Mouse (Mus musculus) splenic B cell, adult 2 months (primary cell): ENCODE results near the gene Ptov1.
"Not testable (repeated sequence)": the region's sequence is repeated elsewhere in the genome, so short reads cannot be mapped to it uniquely, and the experiment has no call there.

Source experiments
- DNase-seq: peaks from one replicate; pipeline ENCODE4 v3.0.0-alpha.2; 2011; ENCODE audit warnings: low read depth, low spot score
- H3K27me3 ChIP-seq: 2 replicates; pipeline ENCODE4 v1.6.1; 2012; ENCODE audit warnings: mild to moderate bottlenecking, low read length, moderate library complexity, mixed read lengths; ENCODE audit not compliant: control insufficient read depth, poor library complexity, insufficient read depth, severe bottlenecking
- H3K36me3 ChIP-seq: 2 replicates; pipeline ENCODE4 v1.6.1; 2012; ENCODE audit warnings: mild to moderate bottlenecking, low read length, moderate library complexity, mixed read lengths; ENCODE audit not compliant: control insufficient read depth, poor library complexity, insufficient read depth, severe bottlenecking

The Ptov1 gene

DNA sequence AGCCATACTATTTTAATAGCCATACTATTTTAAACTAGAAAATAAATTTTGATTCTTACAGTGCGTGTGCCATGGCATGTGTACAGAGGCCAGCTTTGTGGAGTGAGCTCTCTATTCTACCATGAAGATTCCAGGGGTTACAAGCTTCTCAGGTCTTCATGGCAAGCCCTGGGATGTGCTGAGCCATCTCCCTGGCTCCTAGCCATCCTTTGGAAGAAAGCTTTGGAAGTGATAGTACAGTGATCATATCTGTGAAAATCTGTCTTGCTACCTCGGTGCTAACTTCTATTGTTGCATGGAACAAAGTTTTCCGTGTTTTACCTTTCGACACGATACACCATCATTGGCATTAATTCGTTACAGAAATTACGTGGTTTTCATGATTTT is 25.6 kb upstream of the Ptov1 start:
- Histone ChIP-seq H3K36me3 (no peaks in the 10 kb centered on the region; the same call in 1 of the 2 replicates), H3K27me3 (no peaks in the 10 kb centered on the region)
- no peak for DNase-seq

DNA sequence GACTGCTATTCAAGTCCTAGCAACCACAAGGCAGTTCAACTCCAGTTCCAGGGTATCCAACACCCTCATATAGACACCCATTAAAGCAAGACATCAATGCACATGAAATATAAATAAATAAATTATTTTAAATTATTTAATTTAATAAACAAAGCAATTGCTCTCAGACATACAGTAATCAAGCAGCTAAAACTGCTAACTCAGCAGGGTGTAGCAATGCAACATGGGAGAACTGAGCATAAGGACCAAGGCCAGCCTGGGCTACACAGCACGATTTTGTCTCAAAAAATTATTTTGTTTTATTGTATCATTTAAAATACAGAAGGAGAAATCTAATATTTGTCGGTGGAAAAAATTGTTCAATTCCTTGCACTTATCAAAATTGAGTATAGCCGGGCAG is 24.6 kb upstream of the Ptov1 start:
- no peak for DNase-seq
- no peaks in the 10 kb centered on the region; the same call in 1 of the 2 replicates for H3K36me3 ChIP-seq

DNA sequence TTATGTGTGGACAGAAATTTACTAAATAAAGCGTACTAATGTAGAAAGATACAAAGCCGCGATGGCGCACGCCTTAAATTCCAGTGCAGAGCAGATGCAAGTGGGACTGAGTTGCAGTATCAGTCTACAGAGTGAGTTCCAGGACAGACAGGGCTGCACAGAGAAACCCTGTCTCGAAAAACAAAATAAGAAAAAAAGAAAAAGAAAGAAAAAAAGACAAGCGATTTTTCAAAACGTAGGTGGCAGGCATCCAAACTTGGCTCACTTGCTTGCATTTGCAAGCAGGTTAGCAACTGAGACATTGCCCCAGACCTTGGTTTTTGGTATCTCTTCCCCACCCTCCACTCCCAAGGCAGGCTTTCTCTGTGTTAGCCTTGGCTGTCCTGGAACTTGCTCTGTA is 23.6 kb upstream of the Ptov1 start:
- DNase-seq = no peak
- Histone ChIP-seq H3K36me3 (0 out of 2 replicates have a peak, but pooled peaks cover 4% of the 10 kb centered on the region), H3K27me3 (no peaks in the 10 kb centered on the region)

More for the DNA sequence above, 24.6 kb upstream of the Ptov1 start:
- no peaks in the 10 kb centered on the region for H3K27me3 ChIP-seq

DNA sequence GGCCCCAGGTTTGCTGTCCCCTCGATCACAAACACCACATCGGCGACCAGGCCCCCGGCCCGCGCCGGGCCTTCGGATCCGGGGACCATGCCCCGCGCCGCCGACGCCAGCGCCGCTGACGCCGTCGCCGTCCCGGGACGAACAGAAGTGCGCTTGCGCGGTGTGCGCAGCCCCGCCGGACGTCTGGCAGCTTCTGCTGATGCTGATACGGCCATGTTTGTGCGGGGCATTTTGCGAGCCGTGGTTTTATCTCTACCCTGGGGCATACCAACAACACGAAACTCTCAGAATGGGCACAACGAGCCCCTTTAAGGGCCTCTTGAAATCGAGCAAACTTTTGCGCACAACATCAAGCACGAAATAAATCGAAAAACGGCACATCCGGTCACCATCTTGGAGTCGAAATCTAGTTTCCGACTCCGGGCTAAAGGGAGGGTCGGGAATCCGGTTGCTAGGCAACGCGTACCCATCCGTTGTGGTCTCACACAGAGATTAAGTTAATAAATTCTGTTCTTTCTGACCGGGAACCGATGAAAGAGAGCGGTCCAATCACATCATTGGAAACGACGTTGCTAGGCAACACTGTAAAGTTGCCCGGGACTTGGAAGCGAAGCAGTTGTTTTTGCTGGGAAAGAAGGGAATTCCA is 22.8 kb upstream of the Ptov1 start, which contains the start of gene Med25:
TSS of gene Med25 (minus strand) at position 437 of the 646 bp plus-strand sequence.
- DNase-seq = peak; percentile 91
- no peaks in the 10 kb centered on the region for H3K27me3 ChIP-seq
- 0 out of 2 replicates have a peak, but pooled peaks cover 4% of the 10 kb centered on the region for H3K36me3 ChIP-seq

DNA sequence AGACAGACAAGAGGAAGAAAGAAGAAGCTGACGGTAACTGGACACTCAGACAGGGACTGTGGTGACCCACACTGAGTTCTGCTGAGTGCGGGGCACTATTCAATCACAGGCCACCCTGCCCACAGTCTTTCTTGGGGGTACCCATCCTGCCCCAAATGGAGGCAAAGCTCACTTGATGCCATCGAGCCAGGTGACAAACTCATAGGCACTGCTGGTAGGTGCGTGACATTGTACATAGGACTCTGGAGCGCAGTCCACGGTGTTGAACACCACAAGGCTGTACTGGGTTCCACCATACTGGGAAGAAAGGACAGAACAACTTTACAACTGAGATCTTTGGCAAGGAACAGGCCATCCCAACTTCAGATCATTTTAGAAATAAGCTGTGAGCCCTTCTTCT is 22.0 kb upstream of the Ptov1 start:
- 0 out of 2 replicates have a peak, but pooled peaks cover 4% of the 10 kb centered on the region for H3K36me3 ChIP-seq
- no peak for DNase-seq
- no peaks in the 10 kb centered on the region for H3K27me3 ChIP-seq

DNA sequence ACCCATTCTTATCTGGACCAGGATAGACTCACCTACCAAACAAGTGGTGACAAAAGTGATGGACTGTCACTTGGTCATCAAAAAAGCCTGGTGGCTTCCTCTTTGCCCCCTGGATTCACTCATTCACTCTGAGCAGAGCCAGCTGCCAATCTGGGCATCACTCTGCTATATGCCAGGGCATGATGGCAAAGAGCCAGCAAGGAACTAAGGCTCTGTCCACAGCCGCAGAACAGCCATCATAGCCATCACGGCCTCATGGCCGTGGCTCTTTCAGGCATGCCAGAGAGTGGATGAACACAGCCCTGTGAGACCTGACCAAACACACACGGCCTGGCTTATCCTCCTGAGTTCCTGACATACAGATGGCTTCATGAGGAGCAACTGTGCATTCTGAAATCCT is 21.1 kb upstream of the Ptov1 start:
- no peak for DNase-seq
- Histone ChIP-seq H3K27me3 (no peaks in the 10 kb centered on the region), H3K36me3 (0 out of 2 replicates have a peak, but pooled peaks cover 4% of the 10 kb centered on the region)

DNA sequence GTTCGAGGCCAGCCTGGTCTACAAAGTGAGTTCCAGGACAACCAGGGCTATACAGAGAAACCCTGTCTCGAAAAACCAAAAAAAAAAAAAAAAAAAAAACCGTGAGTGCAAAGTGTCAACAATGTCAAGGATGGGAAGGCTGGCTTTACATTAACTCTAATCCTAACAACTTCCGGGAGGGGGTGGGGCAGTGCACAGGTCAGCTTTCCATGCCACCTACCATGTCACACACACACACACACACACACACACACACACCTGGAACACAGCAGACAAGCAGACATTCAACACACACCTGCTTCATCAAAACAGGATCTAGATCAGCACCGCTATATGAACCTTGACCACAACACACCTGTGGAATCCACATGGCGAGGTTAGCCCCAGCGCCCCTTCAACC is 20.6 kb upstream of the Ptov1 start:
- DNase-seq = no peak
- no peaks in the 10 kb centered on the region for H3K27me3 ChIP-seq
- 0 out of 2 replicates have a peak, but pooled peaks cover 4% of the 10 kb centered on the region for H3K36me3 ChIP-seq

DNA sequence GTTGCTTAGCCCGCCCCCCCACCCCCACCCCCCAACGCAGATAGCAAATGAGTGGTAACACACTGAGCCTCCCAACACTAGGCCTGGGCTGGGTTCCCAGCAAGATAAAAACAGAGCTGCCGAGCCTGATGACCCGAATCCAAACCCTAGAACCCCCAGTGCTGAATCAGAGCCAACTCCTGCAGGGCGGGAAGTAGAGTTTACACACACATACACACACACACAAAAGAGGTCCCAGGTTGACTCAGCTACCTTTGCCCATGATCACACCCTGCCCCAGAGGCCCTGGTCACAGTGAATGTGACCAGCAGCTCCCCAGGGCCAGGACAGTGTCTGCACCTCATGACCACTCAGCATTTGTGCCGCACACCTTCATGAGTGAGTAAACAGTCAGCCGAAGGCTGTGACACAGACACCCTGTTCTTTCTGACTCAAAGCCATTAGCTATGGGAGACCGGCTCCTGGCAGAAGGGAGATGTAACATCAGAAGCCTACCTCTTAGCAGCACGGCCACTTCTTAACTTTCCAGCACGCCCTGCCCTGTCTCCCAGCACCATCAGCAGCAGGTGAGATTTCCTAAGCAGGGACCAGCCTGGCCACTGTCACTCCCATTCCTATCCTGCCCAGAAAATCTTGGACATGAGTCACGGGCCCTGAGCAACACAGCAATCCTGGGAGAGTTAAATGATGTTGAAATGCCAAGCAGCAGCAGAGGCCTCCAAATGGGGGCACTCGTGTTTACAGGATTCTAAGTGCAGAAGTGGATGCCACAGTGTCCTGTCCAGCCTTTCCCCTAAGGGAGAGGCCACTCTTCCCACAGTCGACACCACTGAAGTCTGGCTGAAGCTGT is 18.9 kb upstream of the Ptov1 start:
- Histone ChIP-seq H3K27me3 (no peaks in the 10 kb centered on the region), H3K36me3 (0 out of 2 replicates have a peak, but pooled peaks cover 4% of the 10 kb centered on the region)
- no peak for DNase-seq

DNA sequence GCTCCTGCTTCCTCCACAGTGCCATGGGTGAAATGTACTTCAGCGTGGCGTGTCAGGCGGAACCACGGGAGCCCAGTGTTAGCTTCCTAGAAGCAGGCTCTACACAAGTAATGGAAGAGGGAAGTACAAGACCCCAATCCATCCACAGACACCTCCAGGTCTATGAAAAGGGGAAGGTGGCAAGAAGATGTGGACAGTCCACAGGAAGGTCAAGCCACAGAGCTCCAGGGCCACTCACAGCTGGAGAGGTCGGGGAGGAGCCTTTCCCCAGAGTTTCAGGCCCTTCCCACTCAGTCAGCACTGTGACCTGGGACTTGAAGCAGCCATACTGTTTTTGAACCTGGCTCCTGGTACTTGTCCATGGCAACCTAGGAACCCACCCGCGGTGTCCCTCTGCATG is 17.4 kb upstream of the Ptov1 start:
- H3K36me3 ChIP-seq = peaks cover 5% of the 10 kb centered on the region; the same call in 1 of the 2 replicates
- DNase-seq = no peak
- no peaks in the 10 kb centered on the region for H3K27me3 ChIP-seq

DNA sequence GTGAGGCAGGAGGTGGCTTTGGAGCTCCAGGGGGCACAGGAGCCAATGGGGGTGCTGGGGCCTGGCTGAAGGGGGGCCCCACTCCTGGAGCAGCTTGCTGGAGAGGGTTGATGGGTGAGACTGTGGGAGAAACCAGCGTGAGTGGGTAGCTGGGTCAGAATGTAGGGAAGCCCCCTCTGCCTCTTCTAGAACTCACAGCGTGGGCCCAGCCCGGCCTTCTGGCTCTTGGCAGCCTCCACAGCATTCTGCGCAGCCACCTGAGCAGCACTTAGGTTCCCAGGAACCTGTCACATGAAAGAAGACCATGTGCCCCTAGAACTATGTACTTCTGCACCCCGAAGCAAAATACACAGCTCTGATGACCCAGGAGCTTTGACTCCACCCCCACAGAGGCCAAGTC is 15.0 kb upstream of the Ptov1 start:
- DNase-seq = no peak
- no peaks in the 10 kb centered on the region for H3K27me3 ChIP-seq
- H3K36me3 ChIP-seq = peaks cover 12% of the 10 kb centered on the region

DNA sequence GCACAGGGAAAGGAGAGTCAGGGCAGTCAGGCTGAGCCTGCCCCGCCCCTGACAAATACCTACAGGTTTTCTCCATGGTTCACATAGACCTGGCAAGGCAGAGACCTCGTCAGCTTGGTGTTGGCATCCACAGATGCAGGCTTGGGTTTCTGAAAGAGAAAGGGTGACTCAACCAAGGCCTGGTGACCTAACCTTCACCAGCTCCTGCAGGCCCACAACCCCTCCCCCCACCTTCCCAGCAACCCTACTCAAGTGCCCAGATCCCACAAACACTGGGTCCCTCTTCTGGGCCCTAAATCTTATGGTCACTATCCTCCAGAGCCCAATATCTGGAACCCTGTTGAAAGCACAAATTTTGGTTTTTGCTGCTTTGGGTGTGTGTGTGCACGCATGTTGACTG is 13.4 kb upstream of the Ptov1 start:
- DNase-seq = no peak
- Histone ChIP-seq H3K27me3 (no peaks in the 10 kb centered on the region), H3K36me3 (peaks cover 9% of the 10 kb centered on the region)

DNA sequence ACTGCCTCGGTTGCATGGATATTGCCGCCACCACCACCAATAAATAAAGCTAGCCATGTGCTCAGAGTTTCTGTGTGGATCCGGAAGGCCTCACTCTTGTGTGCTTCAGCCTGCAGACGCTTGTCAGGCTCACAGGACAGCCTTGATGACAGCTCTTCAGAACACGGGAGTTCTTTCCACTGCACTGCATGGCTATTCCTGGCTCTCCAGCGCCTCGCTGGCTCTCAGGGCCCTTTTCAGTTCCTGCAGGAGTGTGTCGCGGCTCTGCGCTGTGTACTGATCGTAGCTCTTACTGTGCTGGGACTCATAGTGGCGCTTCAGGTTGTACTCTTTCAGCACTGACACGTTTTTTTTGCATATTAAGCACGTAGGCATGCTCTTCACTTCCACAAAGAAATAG is 8.2 kb upstream of the Ptov1 start:
- no peak for DNase-seq
- Histone ChIP-seq H3K27me3 (no peaks in the 10 kb centered on the region), H3K36me3 (peaks cover 9% of the 10 kb centered on the region)

DNA sequence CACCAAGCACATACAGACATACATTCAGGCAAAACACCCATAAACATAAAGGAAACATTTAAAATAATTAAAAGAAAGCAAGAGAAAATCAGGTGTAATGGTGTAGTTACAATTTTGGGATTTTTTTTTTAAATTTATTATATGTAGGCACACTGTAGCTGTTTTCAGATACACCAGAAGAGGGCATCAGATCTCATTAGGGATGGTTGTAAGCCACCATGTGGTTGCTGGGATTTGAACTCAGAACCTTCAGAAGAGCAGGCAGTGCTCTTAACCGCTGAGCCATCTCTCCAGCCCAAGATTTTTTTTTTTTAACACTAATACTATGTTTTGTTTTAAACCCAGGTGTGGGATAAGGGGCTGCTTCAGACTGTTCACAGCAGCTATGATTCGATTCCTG is 2.2 kb upstream of the Ptov1 start:
- not testable (repeated sequence) for DNase-seq, H3K27me3 ChIP-seq, H3K36me3 ChIP-seq

DNA sequence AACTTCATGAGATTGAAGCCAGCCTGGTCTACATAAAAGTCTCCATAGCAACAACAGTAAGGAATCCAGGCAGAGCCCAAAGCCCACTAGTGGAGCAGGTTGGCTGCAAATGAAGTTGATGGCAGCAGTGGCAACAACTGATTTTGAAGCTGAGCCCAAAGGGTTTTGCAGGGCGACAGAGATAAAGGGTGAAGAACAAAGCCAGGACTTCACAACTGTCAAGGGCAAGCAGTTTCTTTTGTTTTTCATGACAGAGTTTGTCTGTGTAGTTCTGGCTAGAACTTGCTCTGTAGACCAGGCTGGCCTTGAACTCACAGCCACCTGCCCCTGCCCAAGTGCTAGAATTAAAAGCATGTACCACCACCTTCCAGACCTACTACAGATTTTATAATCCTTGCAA is 1.6 kb upstream of the Ptov1 start:
- DNase-seq = no peak
- H3K36me3 ChIP-seq = no peaks in the 10 kb centered on the region
- no peaks in the 10 kb centered on the region for H3K27me3 ChIP-seq

DNA sequence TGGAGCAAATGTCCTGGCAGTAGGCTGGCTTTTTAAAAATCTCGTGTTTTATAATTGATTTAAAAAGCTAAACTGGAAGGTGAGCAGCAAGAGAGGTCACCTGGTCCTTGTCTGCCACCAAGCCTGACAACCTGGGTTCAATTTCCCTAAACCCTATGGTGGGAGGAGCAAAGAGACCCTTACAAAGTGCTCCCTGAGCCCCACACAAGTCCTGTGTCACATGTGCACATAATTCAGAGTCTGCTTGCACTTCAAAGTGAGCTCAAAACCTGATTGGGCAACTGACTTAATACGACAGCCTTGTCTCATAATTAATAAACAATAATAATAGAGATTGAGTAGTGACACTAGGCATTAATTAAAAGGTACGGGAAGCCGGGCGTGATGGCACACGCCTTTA is 1.0 kb upstream of the Ptov1 start:
- DNase-seq = no peak
- Histone ChIP-seq H3K36me3 (no peaks in the 10 kb centered on the region), H3K27me3 (no peaks in the 10 kb centered on the region)
